Mouse (Mus musculus): Measurements from ENCODE around the gene Cdc25b. TPM values are rescaled to one million over a fixed set of nuclear protein-coding genes. Genes with fewer than 3 reads are reported as not detected.
"Not testable (repeated sequence)": the region's sequence is repeated elsewhere in the genome, so short reads cannot be mapped to it uniquely, and the experiment has no call there.

Gene Cdc25b
- total RNA-seq, 2 experiments from 2014 or later, result 12.1 to 14.5 TPM

- DNase-seq, result peak; percentile 75 to 76
- intact Hi-C loops (cut with DNase I), result no loop called here
These were observed 29.5 kb downstream of the Cdc25b start for GRCm38 (mm10) chr2:131215941-131216858.

- DNase-seq, result no peak
- intact Hi-C loops (cut with DNase I), result no loop called here
These were observed 33.3 kb downstream of the Cdc25b start for GRCm38 (mm10) chr2:131220030-131220429.

GRCm38 (mm10) chr2:131221853-131222515 lies 35.2 kb downstream of the Cdc25b start:
- intact Hi-C loops (cut with DNase I), result no loop called here

GRCm38 (mm10) chr2:131222562-131222961 lies 35.8 kb downstream of the Cdc25b start:
- DNase-seq, result peak; percentile 24 to 25
- intact Hi-C loops (cut with DNase I), result no loop called here

More at GRCm38 (mm10) chr2:131221853-131222515, 35.2 kb downstream of the Cdc25b start:
- no peak for DNase-seq

GRCm38 (mm10) chr2:131223569-131223968 lies 36.8 kb downstream of the Cdc25b start:
- DNase-seq, result no peak
- intact Hi-C loops (cut with DNase I), result no loop called here

GRCm38 (mm10) chr2:131225178-131225577 lies 38.4 kb downstream of the Cdc25b start:
- intact Hi-C loops (cut with DNase I), result no loop called here
- DNase-seq, result no peak

- intact Hi-C loops (cut with DNase I); DNase-seq: not testable (repeated sequence)
These were observed 39.9 kb downstream of the Cdc25b start for GRCm38 (mm10) chr2:131226669-131227068.

- no peak for DNase-seq
- intact Hi-C loops (cut with DNase I), result no loop called here
These were observed 40.5 kb downstream of the Cdc25b start for GRCm38 (mm10) chr2:131227243-131227642.

- intact Hi-C loops (cut with DNase I), result no loop called here
- DNase-seq, result no peak
These were observed 45.8 kb downstream of the Cdc25b start for GRCm38 (mm10) chr2:131232558-131232957.

- DNase-seq, result peak; percentile 97 to 98
- intact Hi-C loops (cut with DNase I), result loop anchor here (2.0 kb wide), 1 partner anchor 23 kb away; no protein-coding TSS in a partner anchor
These were observed 46.8 kb downstream of the Cdc25b start, which contains the start of gene Mavs for GRCm38 (mm10) chr2:131233307-131234126. Gene Mavs (plus strand): TSS chr2:131234063.

- peak in 1 of 2 experiments; percentile 63 for DNase-seq
- intact Hi-C loops (cut with DNase I), result loop anchor here (2.0 kb wide), 1 partner anchor 23 kb away; no protein-coding TSS in a partner anchor
These were observed 47.4 kb downstream of the Cdc25b start for GRCm38 (mm10) chr2:131234127-131234650.

GRCm38 (mm10) chr2:131234970-131235635 lies 48.4 kb downstream of the Cdc25b start:
- intact Hi-C loops (cut with DNase I), result loop anchor here (2.0 kb wide), 1 partner anchor 24 kb away; no protein-coding TSS in a partner anchor
- DNase-seq, result peak; percentile 15 to 33

GRCm38 (mm10) chr2:131242180-131242579 lies 55.4 kb downstream of the Cdc25b start:
- no peak for DNase-seq
- intact Hi-C loops (cut with DNase I), result no loop called here

GRCm38 (mm10) chr2:131242929-131243328 lies 56.2 kb downstream of the Cdc25b start:
- intact Hi-C loops (cut with DNase I), result no loop called here
- no peak for DNase-seq

Other genes starting within 250 kb of the Cdc25b start
- gene Gfra4, start 143.9 kb upstream of the Cdc25b start, total RNA-seq (2021), result 1 to 10 TPM; 3.8 to 6.8 TPM
- gene Adam33, start 123.1 kb upstream of the Cdc25b start, total RNA-seq (2021), result 1 to 10 TPM in 1 of 2 experiments, under 1 TPM in 1; 0.92 to 1.8 TPM
- gene Siglec1, start 100.2 kb upstream of the Cdc25b start, total RNA-seq (2021), result under 1 TPM; 0.64 to 0.77 TPM
- gene Hspa12b, start 59.7 kb upstream of the Cdc25b start, total RNA-seq (2021), result 10 to 100 TPM; 44.1 to 52.4 TPM
- gene Gm11037, start 53.5 kb upstream of the Cdc25b start, total RNA-seq (2021), result not detected
- 10 to 100 TPM; 17.9 to 21.2 TPM for gene 1700037H04Rik, start 26.9 kb upstream of the Cdc25b start, total RNA-seq (2021)
- gene Cenpb, start 6.9 kb upstream of the Cdc25b start, total RNA-seq (2021), result 10 to 100 TPM; 71.0 to 75.9 TPM
- gene Spef1, start 333 bp downstream of the Cdc25b start, total RNA-seq (2021), result 1 to 10 TPM; 6.2 to 7.1 TPM
- gene Ap5s1, start 20.1 kb downstream of the Cdc25b start, total RNA-seq (2021), result 10 to 100 TPM; 39.4 to 44.0 TPM
- gene Mavs, start 47.1 kb downstream of the Cdc25b start, total RNA-seq (2021), result 10 to 100 TPM; 39.6 to 44.6 TPM
- 10 to 100 TPM; 35.5 to 36.0 TPM for gene Pank2, start 75.5 kb downstream of the Cdc25b start, total RNA-seq (2021)
- gene Rnf24, start 165.9 kb downstream of the Cdc25b start, total RNA-seq (2021), result 1 to 10 TPM; 5.4 to 6.8 TPM

Data from heart, postnatal 10 days (tissue).